Mouse (Mus musculus) common myeloid progenitor, adult 5-6 weeks (primary cell): ENCODE data around the gene Cracr2b. TPM values are rescaled to one million over a fixed set of nuclear protein-coding genes. Genes with fewer than 3 reads are reported as not detected.

Experiments
- ATAC-seq: replicated peaks from 2 replicates; pipeline ENCODE4 v1.8.0; 2016; ENCODE audit warnings: low read depth, mild to moderate bottlenecking, moderate TSS enrichment, inconsistent platforms; ENCODE audit not compliant: poor library complexity, severe bottlenecking
- total RNA-seq: library from RNA; stranded (forward); fragments of 200-1000, 187-1606 nt; gene quantifications from 2 replicates; pipeline ENCODE4 v1.2.3, GENCODE M21; 2017

Cracr2b gene
- 0.39 TPM in 1 of 2 replicates, not detected in the other for total RNA-seq

GRCm38 (mm10) chr7:141460391-141461113 lies at the start of gene Cracr2b:
Gene Cracr2b (plus strand): TSS chr7:141461094.
- ATAC-seq = no peak

- no peak for ATAC-seq
Observed at GRCm38 (mm10) chr7:141411667-141412066, 49.2 kb upstream of the Cracr2b start.

GRCm38 (mm10) chr7:141413331-141413730 lies 47.6 kb upstream of the Cracr2b start:
- ATAC-seq = no peak

- peak; percentile 88 for ATAC-seq
Observed at GRCm38 (mm10) chr7:141413809-141414584, 46.9 kb upstream of the Cracr2b start, which contains the start of gene Gatd1. Gene Gatd1 (minus strand): TSS chr7:141414136.

GRCm38 (mm10) chr7:141416144-141416841 lies 44.6 kb upstream of the Cracr2b start:
- no peak for ATAC-seq

- no peak for ATAC-seq
Observed at GRCm38 (mm10) chr7:141417731-141418681, 42.9 kb upstream of the Cracr2b start.

- peak; percentile 30; the same call in 1 of the 2 replicates for ATAC-seq
Observed at GRCm38 (mm10) chr7:141418970-141419369, 41.9 kb upstream of the Cracr2b start.

- no peak for ATAC-seq
Observed at GRCm38 (mm10) chr7:141420030-141420702, 40.7 kb upstream of the Cracr2b start.

- ATAC-seq = no peak
Observed at GRCm38 (mm10) chr7:141423811-141424210, 37.1 kb upstream of the Cracr2b start.

GRCm38 (mm10) chr7:141426948-141427730 lies 33.8 kb upstream of the Cracr2b start:
- no peak for ATAC-seq

- ATAC-seq = no peak
Observed at GRCm38 (mm10) chr7:141428701-141429100, 32.2 kb upstream of the Cracr2b start.

GRCm38 (mm10) chr7:141429310-141429709 lies 31.6 kb upstream of the Cracr2b start, which contains the start of gene Cend1:
Gene Cend1 (minus strand): TSS chr7:141429491.
- ATAC-seq = no peak

- ATAC-seq = no peak
Observed at GRCm38 (mm10) chr7:141429840-141430584, 30.9 kb upstream of the Cracr2b start.

- no peak for ATAC-seq
Observed at GRCm38 (mm10) chr7:141430585-141431240, 30.2 kb upstream of the Cracr2b start.

- no peak for ATAC-seq
Observed at GRCm38 (mm10) chr7:141431434-141432185, 29.3 kb upstream of the Cracr2b start.

- no peak for ATAC-seq
Observed at GRCm38 (mm10) chr7:141432186-141432611, 28.7 kb upstream of the Cracr2b start.
